Mouse (Mus musculus) neural tube, embryonic 13.5 days (tissue): ENCODE results near the gene Sox5. TPM values are rescaled to one million over a fixed set of nuclear protein-coding genes. Genes with fewer than 3 reads are reported as not detected.
A peak's percentile ranks its signal among the peaks of the same experiment; 100 is the strongest.

Experiments
- ATAC-seq: fragments of 200-750 bp; cut with Nextera tagmentation; 2 replicates; pipeline ENCODE4 v1.8.0; 2017; ENCODE audit warnings: low read depth, mild to moderate bottlenecking, moderate TSS enrichment, moderate library complexity
- H3K27ac ChIP-seq: fragments of 300-500 bp; sonication (generic); replicated peaks from 2 replicates; pipeline ENCODE4 v1.5.1; 2015; ENCODE audit warnings: moderate library complexity, mild to moderate bottlenecking, inconsistent platforms
- H3K27me3 ChIP-seq: fragments of 300-500 bp; sonication (generic); 2 replicates; pipeline ENCODE4 v1.6.1; 2015; ENCODE audit warnings: mild to moderate bottlenecking, inconsistent platforms
- H3K36me3 ChIP-seq: fragments of 300-500 bp; sonication (generic); 2 replicates; pipeline ENCODE4 v1.6.1; 2015; ENCODE audit warnings: mild to moderate bottlenecking, inconsistent platforms
- H3K4me1 ChIP-seq: fragments of 300-500 bp; sonication (generic); replicated peaks from 2 replicates; pipeline ENCODE4 v1.6.1; 2015; ENCODE audit warnings: inconsistent platforms
- H3K4me2 ChIP-seq: fragments of 300-500 bp; sonication (generic); 2 replicates; pipeline ENCODE4 v1.6.1; 2015; ENCODE audit warnings: inconsistent platforms, mild to moderate bottlenecking, moderate library complexity
- H3K4me3 ChIP-seq: fragments of 300-500 bp; sonication (generic); 2 replicates; pipeline ENCODE4 v1.5.1; 2015; ENCODE audit warnings: mild to moderate bottlenecking, inconsistent platforms
- H3K9ac ChIP-seq: fragments of 300-500 bp; sonication (generic); 2 replicates; pipeline ENCODE4 v1.6.1; 2015; ENCODE audit warnings: moderate library complexity, mild to moderate bottlenecking, inconsistent platforms
- H3K9me3 ChIP-seq: fragments of 300-500 bp; sonication (generic); 2 replicates; pipeline ENCODE4 v1.6.1; 2016; ENCODE audit warnings: inconsistent platforms
- WGBS: fragments of 180-500 bp; shearing (Covaris S2); methylation state at CpG from one replicate; pipeline ENCODE4 v1.1.7; 2015; 5-methylcytosine and 5-hydroxymethylcytosine counted together
- polyA plus RNA-seq: library from polyadenylated mRNA; unstranded; fragments of >200 nt; fragmentation: Nextera tagmentation; extraction: Ambion mirVana; gene quantifications from 2 replicates; pipeline ENCODE4 v1.2.1, GENCODE M21; 2015

The Sox5 gene
- polyA plus RNA-seq, 1 experiment from 2014 or later = 24.8 TPM

DNA sequence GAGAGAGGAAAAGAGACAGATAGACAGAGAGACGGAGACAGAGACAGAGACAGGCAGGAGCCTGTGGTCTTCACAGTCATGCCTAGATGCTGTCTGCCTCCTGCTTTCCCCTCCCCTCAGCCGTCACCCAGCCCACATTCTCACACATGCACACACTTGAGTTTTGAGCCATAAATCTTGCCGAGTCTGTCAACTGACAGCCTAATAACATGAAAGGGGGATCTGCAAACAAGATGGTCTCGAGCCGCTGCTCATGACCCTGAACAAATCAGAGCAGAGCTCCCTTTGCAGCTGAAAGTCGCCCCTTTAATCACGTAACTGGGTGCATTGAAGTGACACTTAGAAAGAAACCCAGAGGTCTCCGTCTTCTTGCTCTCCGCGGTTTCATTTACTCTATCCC lies 383.7 kb downstream of the Sox5 start:
- Histone ChIP-seq H3K36me3 (no peaks in the 10 kb centered on the region), H3K4me2 (0 out of 2 replicates have a peak overlapping the region, but pooled peaks have one; percentile 22)
- 15% methylated on average over 10 of the region's 10 CpGs for WGBS

DNA sequence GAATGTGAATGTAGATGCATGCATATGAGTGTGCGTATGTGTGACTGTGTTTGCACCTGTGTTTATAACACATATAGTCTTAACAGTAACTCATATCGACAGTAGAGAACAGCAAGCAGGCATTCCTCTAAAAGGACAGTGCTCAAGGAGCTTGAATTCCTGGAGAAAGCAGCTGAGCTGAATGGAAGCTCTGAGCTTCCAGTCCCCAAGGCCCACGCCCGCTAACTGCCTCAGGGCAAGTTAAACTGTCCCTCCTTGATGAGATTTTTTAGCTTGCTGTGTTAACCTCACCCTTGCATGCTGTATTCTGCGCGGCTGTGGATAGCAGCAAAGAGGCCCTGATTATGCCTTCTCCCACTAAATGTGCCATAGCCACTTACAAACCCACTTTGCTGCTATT lies 388.6 kb downstream of the Sox5 start:
- no peak overlapping the region for H3K4me2 ChIP-seq
- no peaks in the 10 kb centered on the region for H3K36me3 ChIP-seq
- H3K9me3 ChIP-seq = no peaks in the 10 kb centered on the region
- ATAC-seq = no peak
- H3K4me1 ChIP-seq = peaks cover 21% of the 10 kb centered on the region
- no peak overlapping the region for H3K4me3 ChIP-seq
- peaks cover 7% of the 10 kb centered on the region; the same call in 1 of the 2 replicates for H3K27me3 ChIP-seq
- H3K9ac ChIP-seq = no peak overlapping the region
- H3K27ac ChIP-seq = peak overlapping the region; percentile 43
- 60% methylated on average over 6 of the region's 6 CpGs for WGBS

More for the DNA sequence above, 383.7 kb downstream of the Sox5 start:
- ATAC-seq = no peak
- H3K27me3 ChIP-seq = peaks cover 11% of the 10 kb centered on the region; the same call in 1 of the 2 replicates
- no peak overlapping the region for H3K9ac ChIP-seq
- no peak overlapping the region for H3K4me3 ChIP-seq
- H3K27ac ChIP-seq = no peak overlapping the region
- no peaks in the 10 kb centered on the region for H3K9me3 ChIP-seq
- peaks cover 23% of the 10 kb centered on the region for H3K4me1 ChIP-seq

DNA sequence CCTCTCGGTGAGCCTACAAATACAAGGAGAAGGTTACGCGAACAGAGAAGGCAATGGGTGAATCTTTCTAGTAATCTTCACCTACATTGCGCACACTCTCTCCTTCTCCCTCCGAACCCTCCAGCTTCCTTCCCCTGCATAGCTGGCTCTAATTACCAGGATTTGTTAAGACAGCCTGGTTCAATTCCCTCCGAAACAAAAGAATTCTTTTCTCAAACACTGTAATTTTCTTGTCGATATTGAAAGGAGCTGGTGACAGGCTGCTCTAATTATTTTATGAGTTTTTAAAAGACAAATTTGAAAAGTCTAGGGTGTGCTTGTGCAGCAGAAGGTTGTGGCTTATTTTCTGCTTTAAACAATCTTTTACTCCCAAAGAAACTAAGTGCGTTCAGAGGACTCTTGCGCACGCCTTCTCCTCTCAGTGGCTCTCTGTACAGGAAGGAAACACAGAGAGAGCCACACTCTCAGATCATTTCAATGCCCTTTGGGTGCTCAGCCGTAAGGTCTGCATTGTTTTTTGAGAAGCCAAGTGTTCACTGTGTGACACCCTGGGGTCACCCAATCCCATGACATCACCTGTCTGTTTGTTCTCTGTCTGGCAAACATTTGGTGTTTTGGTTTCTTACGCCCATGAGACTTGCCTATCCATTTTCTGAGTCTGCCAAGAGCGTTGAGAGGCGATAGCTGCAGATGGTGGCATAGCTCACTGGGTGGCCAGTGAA lies 392.3 kb downstream of the Sox5 start:
- Histone ChIP-seq H3K4me1 (peaks cover 10% of the 10 kb centered on the region), H3K36me3 (no peaks in the 10 kb centered on the region), H3K9me3 (no peaks in the 10 kb centered on the region), H3K27me3 (no peaks in the 10 kb centered on the region), H3K4me2 (no peak overlapping the region), H3K9ac (no peak overlapping the region), H3K27ac (no peak overlapping the region), H3K4me3 (no peak overlapping the region)
- no peak for ATAC-seq
- 81% methylated on average over 14 of the region's 14 CpGs for WGBS

DNA sequence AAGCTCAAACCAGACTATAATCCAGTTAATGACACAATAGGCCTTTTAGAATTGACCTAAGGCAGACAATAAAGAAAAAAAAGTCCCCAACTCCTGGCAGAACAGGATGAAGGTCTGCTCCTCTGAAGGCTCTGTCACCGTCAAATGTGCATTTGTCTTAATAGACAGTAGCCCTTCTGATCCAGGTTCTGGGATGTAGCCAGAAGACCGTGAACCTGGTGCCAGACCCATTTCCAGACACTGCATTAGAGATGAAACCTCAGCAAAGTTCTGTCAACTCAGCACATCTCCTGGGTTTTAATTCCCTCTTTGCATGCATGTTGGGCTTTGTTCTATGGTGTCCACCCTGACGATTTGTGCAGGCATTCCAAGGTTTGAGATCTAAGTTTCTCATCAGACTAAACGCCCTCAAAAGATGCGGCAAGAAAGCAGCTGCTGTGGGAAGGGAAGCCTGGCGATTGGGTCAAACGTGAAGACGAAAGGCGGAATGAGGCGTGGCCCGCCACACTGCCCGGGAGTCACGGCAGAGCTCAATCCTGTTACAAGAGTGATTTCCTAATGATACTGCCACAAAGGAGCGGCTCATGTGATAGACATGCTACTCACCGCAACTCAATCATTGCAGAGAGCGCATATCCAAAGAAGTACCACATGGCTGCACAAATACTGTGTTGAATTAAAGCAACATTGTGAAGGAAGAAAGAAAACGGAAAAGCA lies 394.1 kb downstream of the Sox5 start:
- Histone ChIP-seq H3K27ac (no peak overlapping the region), H3K9ac (no peak overlapping the region), H3K4me2 (no peak overlapping the region), H3K4me1 (no peaks in the 10 kb centered on the region), H3K9me3 (no peaks in the 10 kb centered on the region), H3K27me3 (no peaks in the 10 kb centered on the region), H3K36me3 (no peaks in the 10 kb centered on the region), H3K4me3 (no peak overlapping the region)
- WGBS = 79% methylated on average over 17 of the region's 17 CpGs
- no peak for ATAC-seq

DNA sequence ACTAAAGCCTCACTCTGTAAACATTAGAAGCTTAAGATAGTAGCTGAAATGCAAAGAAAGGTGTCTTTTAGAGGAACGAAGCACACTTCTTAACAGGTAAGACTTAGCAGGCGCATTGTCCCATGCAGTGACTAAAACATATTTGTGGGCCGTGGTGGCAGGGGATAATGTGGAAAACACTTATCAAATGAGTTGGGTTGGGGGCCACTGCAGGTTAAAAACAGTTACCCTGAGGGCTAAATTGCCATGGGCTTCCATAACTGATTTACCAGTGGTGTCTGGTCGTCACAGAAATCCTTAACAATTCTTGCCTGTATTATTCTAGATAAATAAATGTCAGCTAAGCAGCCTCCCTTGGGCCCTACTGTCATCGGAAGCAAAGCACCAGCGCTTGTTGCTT lies 401.1 kb downstream of the Sox5 start:
- Histone ChIP-seq H3K4me1 (0 out of 2 replicates have a peak, but pooled peaks cover 3% of the 10 kb centered on the region), H3K27me3 (no peaks in the 10 kb centered on the region; the same call in 1 of the 2 replicates), H3K9me3 (no peaks in the 10 kb centered on the region), H3K27ac (no peak overlapping the region), H3K9ac (no peak overlapping the region), H3K4me2 (no peak overlapping the region), H3K4me3 (no peak overlapping the region), H3K36me3 (no peaks in the 10 kb centered on the region)
- no peak for ATAC-seq
- WGBS = 73% methylated on average over 6 of the region's 6 CpGs

DNA sequence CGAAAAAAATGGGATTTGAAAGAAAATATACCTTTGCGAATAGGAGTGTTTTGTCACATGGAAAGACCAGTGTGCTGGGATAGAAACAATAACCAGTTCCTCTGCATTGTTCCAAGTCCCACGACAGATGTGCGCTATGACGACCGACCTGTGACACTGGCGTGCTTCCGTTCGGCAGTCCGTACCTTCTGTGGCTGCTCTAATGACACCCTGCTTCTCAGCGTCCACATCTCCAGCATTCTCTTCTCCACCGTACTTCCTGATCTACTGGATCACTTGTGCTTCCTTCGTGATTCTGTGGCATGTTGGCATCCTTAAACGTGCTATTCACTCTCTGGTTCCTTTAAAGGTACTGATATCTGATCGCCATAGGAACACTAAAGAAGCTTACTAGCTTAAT lies 401.6 kb downstream of the Sox5 start:
- Histone ChIP-seq H3K9ac (no peak overlapping the region), H3K4me3 (no peak overlapping the region), H3K4me2 (no peak overlapping the region), H3K27ac (no peak overlapping the region), H3K9me3 (no peaks in the 10 kb centered on the region), H3K27me3 (no peaks in the 10 kb centered on the region; the same call in 1 of the 2 replicates), H3K4me1 (0 out of 2 replicates have a peak, but pooled peaks cover 3% of the 10 kb centered on the region), H3K36me3 (no peaks in the 10 kb centered on the region)
- ATAC-seq = no peak
- 69% methylated on average over 15 of the region's 15 CpGs for WGBS

DNA sequence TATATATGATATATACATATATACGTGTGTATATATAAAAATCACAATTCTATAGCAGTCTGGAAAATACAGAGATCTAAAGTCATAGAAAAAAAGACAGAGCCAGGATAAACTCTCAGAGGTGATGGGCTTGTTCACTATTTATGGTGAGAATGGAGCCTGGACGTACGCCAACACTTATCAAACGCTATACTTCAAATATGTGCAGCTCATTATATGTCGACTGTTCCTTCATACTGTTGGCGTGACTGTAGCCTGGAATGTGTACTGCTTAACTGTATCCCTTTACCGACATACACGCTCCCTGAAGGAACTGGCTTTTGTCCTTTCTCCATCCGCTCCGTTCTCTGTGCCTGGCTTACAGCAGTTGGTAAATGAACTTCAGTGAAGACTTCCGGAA lies 407.0 kb downstream of the Sox5 start:
- 93% methylated on average over 11 of the region's 11 CpGs for WGBS
- no peak for ATAC-seq
- no peak overlapping the region for H3K27ac ChIP-seq
- H3K9ac ChIP-seq = no peak overlapping the region
- H3K27me3 ChIP-seq = peaks cover 14% of the 10 kb centered on the region
- H3K36me3 ChIP-seq = no peaks in the 10 kb centered on the region
- no peak overlapping the region for H3K4me3 ChIP-seq
- H3K9me3 ChIP-seq = no peaks in the 10 kb centered on the region
- H3K4me2 ChIP-seq = no peak overlapping the region
- no peaks in the 10 kb centered on the region for H3K4me1 ChIP-seq

DNA sequence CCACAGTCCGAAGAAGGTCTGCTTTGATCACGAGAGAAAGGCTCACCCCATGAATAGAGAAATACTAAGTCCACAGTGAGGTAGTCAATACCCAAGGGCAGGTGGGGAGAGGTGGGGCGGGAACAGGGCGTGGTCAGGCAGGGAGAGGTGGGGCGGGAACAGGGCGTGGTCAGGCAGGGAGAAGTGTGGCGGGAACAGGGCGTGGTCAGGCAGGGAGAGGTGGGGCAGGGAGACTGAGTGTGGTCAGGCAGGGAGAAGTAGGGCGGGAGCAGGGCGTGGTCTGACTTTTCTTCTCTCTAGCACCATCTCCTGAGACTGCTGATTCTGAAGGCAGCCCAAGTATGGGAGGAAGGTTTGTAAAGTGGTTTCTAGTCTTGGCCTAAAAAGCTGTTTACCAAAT lies 411.1 kb downstream of the Sox5 start:
- Histone ChIP-seq H3K9ac (no peak overlapping the region), H3K27me3 (peaks cover 30% of the 10 kb centered on the region), H3K4me2 (no peak overlapping the region), H3K36me3 (no peaks in the 10 kb centered on the region), H3K4me1 (peaks cover 15% of the 10 kb centered on the region), H3K9me3 (no peaks in the 10 kb centered on the region), H3K4me3 (no peak overlapping the region), H3K27ac (no peak overlapping the region)
- WGBS = 49% methylated on average over 10 of the region's 10 CpGs
- no peak for ATAC-seq

DNA sequence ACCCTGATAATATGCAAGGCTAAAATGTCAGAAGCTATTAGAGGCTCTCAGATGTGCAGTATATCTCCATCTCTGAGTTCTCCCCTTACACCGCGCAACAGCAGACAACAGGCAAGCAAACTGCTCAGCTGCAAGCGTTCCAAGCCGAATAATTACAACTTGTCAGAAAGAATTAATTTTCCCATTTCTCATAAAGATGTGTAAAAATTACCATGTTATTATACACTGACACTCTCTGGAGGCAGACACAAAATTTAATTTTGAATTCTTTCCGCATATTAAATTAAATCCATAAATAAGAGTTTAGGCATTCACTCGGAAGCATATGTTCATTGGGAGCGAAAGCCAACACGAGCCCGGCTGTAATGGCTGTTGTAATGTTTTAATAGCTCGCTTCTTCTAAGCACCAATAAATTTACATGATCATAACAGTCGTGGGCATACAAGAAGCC lies 414.1 kb downstream of the Sox5 start:
- peaks cover 57% of the 10 kb centered on the region for H3K27me3 ChIP-seq
- WGBS = 48% methylated on average over 11 of the region's 11 CpGs
- no peaks in the 10 kb centered on the region; the same call in 1 of the 2 replicates for H3K36me3 ChIP-seq
- no peaks in the 10 kb centered on the region for H3K9me3 ChIP-seq
- H3K9ac ChIP-seq = no peak overlapping the region
- no peak overlapping the region for H3K27ac ChIP-seq
- H3K4me2 ChIP-seq = no peak overlapping the region
- H3K4me1 ChIP-seq = peaks cover 15% of the 10 kb centered on the region
- no peak overlapping the region for H3K4me3 ChIP-seq
- ATAC-seq = peak; percentile 90

DNA sequence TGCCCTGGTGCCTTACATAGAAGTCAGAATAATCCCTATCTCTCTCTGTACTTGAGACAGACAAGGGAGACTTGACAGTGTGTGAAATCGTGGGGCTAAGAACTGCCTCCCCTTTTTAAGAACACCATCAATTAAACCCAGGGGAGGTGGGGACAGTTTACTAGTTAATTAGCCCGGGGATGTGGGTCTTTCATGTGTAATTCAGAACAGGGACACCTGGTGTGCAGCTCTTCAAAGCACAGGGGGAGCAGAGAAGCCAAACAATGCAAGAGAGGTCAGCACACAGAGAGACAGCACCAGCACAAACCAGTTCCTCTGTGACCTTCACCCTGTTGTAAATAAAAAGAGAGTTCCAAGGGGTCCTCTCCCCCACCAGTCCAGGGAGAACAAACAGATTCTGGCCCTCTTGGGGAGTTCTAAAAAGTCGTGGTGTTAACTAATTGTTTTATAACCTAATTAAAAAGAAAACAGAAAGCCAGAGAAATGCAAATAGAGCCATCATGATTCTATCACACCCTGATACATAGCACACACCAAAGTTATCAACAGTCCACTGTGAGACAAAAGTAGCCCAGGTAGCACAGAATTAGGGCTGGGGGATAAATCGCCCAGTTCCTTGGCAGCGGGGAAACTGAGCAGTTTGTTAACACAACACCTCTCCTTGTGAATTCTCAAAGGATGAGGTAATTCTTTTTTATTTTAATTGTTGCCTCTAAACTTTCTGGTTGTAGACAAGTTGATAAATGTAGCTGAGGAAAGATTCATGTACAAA lies 420.3 kb downstream of the Sox5 start:
- Histone ChIP-seq H3K9me3 (no peaks in the 10 kb centered on the region), H3K4me3 (no peak overlapping the region), H3K4me1 (peaks cover 14% of the 10 kb centered on the region), H3K4me2 (peak overlapping the region; percentile 21; the same call in 1 of the 2 replicates), H3K27ac (no peak overlapping the region), H3K27me3 (peaks cover 78% of the 10 kb centered on the region), H3K36me3 (no peaks in the 10 kb centered on the region; the same call in 1 of the 2 replicates), H3K9ac (no peak overlapping the region)
- WGBS = 6% methylated on average over 5 of the region's 5 CpGs
- ATAC-seq = no peak

DNA sequence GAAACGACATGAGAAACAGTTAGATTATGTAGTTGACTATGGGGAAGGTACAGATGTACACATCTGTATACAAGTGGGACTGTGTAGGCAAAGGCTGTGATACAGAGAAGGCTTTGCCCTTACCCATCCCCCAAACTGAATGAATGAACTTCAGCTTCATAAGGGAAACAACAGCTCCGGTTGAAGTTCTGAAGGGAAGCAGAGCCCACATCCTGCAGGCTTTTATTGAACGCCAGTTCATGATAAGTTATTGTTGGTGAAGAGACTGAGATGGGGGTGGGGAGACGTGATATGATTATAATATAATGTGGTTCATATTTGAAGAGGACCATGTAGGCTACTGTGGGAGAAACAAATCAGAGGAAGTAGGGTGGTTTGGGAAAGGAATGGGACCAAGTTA lies 424.7 kb downstream of the Sox5 start:
- Histone ChIP-seq H3K9me3 (no peaks in the 10 kb centered on the region), H3K4me3 (no peak overlapping the region), H3K27me3 (peaks cover 64% of the 10 kb centered on the region), H3K27ac (no peak overlapping the region), H3K4me2 (no peak overlapping the region), H3K4me1 (peaks cover 14% of the 10 kb centered on the region), H3K9ac (no peak overlapping the region), H3K36me3 (no peaks in the 10 kb centered on the region)
- WGBS = 91% methylated on average over 4 of the region's 4 CpGs
- ATAC-seq = no peak

DNA sequence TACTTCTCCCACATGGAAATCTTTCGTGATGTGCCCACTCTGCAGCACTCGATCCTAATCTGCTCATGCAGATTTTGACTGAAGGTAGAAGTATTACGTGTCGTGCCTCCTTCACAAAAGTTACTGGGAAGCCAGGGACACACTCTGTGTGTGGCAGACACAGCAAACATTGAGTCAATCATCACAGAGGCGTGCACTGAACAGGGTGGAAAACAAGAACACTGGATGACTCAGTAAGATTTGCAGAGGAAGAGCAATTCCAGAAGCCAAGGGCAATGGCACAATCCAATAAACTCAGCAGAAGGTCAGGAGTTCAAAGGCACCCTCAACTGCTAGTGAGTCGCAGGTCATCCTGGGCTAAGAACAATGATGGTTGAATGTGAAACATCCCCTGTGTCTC lies 430.7 kb downstream of the Sox5 start:
- Histone ChIP-seq H3K36me3 (no peaks in the 10 kb centered on the region), H3K9ac (no peak overlapping the region), H3K4me3 (no peak overlapping the region), H3K27me3 (peaks cover 25% of the 10 kb centered on the region), H3K4me2 (no peak overlapping the region), H3K9me3 (no peaks in the 10 kb centered on the region), H3K4me1 (no peaks in the 10 kb centered on the region), H3K27ac (no peak overlapping the region)
- ATAC-seq = no peak
- WGBS = 92% methylated on average over 6 of the region's 6 CpGs
